Mouse (Mus musculus) hindbrain, embryonic 16.5 days (tissue): Measurements from ENCODE around the gene Snx7. TPM values are rescaled to one million over a fixed set of nuclear protein-coding genes. Genes with fewer than 3 reads are reported as not detected.

Source experiments
- ATAC-seq: fragments of 200-750 bp; cut with Nextera tagmentation; 2 replicates; pipeline ENCODE4 v1.8.0; 2017; ENCODE audit warnings: moderate TSS enrichment, moderate library complexity
- H3K27ac ChIP-seq: fragments of 300-500 bp; sonication (generic); 2 replicates; pipeline ENCODE4 v1.5.1; 2014; ENCODE audit warnings: low read depth, mild to moderate bottlenecking, control low read depth, low read length, moderate library complexity
- H3K27me3 ChIP-seq: fragments of 300-500 bp; sonication (generic); replicated peaks from 2 replicates; pipeline ENCODE4 v1.6.1; 2014; ENCODE audit warnings: low read length; ENCODE audit not compliant: control insufficient read depth, insufficient read depth
- H3K36me3 ChIP-seq: fragments of 300-500 bp; sonication (generic); 2 replicates; pipeline ENCODE4 v1.6.1; 2014; ENCODE audit warnings: mild to moderate bottlenecking, low read length, moderate library complexity, mixed read lengths; ENCODE audit not compliant: control insufficient read depth, insufficient read depth
- H3K4me1 ChIP-seq: fragments of 300-500 bp; sonication (generic); 2 replicates; pipeline ENCODE4 v1.6.1; 2014; ENCODE audit warnings: low read depth, low read length; ENCODE audit not compliant: control insufficient read depth, insufficient read depth
- H3K4me2 ChIP-seq: fragments of 300-500 bp; sonication (generic); 2 replicates; pipeline ENCODE4 v1.6.1; 2014; ENCODE audit warnings: mild to moderate bottlenecking, low read length, control low read depth, moderate library complexity
- H3K4me3 ChIP-seq: fragments of 300-500 bp; sonication (generic); 2 replicates; pipeline ENCODE4 v1.5.1; 2014; ENCODE audit warnings: mild to moderate bottlenecking, low read length, control low read depth, moderate library complexity
- H3K9ac ChIP-seq: fragments of 300-500 bp; sonication (generic); 2 replicates; pipeline ENCODE4 v1.6.1; 2014; ENCODE audit warnings: low read depth, mild to moderate bottlenecking, control low read depth, low read length, moderate library complexity
- H3K9me3 ChIP-seq: fragments of 300-500 bp; sonication (generic); 2 replicates; pipeline ENCODE4 v1.6.1; 2014; ENCODE audit warnings: mild to moderate bottlenecking, low read length, moderate library complexity; ENCODE audit not compliant: control insufficient read depth
- WGBS: fragments of 180-500 bp; shearing (Covaris S2); extraction: QIAGEN DNeasy Blood & Tissue Kit; methylation state at CpG from one replicate; pipeline ENCODE4 v1.1.7; 2014; 5-methylcytosine and 5-hydroxymethylcytosine counted together
- microRNA-seq: library from miRNA; unstranded; fragments of <30 nt; microRNA quantifications from one replicate; pipeline ENCODE4, GENCODE M21; 2017
- polyA plus RNA-seq: library from polyadenylated mRNA; unstranded; fragments of >200 nt; fragmentation: Nextera tagmentation; extraction: Ambion mirVana; gene quantifications from 2 replicates; pipeline ENCODE4 v1.2.1, GENCODE M21; 2015

Snx7 gene
- polyA plus RNA-seq, 1 experiment from 2014 or later, result 11.4 TPM

DNA sequence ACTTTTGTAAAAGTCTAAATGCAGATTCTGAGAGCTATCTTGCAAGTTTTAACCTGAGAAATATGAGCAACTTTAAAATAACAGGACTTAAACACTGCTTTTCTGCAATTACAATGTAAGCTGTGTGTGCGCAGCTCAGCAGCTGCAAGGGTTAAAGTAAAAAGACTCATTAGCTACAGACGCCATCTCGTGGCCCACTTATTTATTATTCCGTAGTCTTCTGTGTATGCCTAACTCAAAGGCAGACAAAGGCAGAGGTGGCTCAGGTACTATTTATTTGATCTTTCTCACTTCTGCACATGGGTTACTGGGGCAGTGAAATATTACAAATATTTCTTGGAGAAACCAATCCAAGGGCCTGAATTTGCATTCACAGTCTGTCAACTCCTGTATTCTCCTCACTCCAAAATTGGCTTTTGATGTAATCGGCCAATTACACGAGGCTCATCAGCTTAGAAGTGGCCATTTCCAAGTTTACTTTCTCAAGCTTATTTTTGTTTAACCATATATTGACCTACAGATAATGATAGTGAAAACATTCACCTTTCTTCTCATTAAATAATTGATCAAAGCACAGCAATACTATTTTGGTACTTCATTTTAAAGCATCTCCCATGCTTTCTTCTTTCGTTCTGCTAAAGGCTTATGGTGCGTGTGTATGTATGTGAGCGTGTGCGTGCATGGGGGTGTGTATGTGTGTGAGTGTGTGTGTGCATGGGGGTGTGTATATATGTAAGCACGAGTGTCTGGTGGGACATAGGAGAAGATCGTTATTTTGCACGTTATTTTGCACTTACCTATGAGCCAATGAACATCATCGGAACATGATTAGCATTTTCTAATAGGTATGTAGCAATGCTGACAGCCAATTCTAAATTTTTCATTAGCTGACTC is 79.7 kb downstream of the Snx7 start:
- Histone ChIP-seq H3K9me3 (no peaks in the 10 kb centered on the region), H3K9ac (no peak overlapping the region; the same call in 1 of the 2 replicates), H3K4me1 (no peaks in the 10 kb centered on the region), H3K4me2 (no peak overlapping the region), H3K36me3 (no peaks in the 10 kb centered on the region), H3K27ac (no peak overlapping the region), H3K27me3 (no peaks in the 10 kb centered on the region), H3K4me3 (no peak overlapping the region)
- ATAC-seq, result peak; percentile 92
- 60% methylated on average over 14 of the region's 14 CpGs for WGBS

GRCm38 (mm10) chr3:117787247-117787646 is 81.5 kb downstream of the Snx7 start:
- 62% methylated on average over 6 of the region's 6 CpGs for WGBS
- no peak overlapping the region for H3K4me2 ChIP-seq
- no peak overlapping the region for H3K4me3 ChIP-seq
- H3K9me3 ChIP-seq, result no peaks in the 10 kb centered on the region
- no peaks in the 10 kb centered on the region for H3K27me3 ChIP-seq
- no peaks in the 10 kb centered on the region for H3K4me1 ChIP-seq
- H3K27ac ChIP-seq, result no peak overlapping the region
- no peaks in the 10 kb centered on the region for H3K36me3 ChIP-seq
- no peak overlapping the region for H3K9ac ChIP-seq
- ATAC-seq, result no peak

DNA sequence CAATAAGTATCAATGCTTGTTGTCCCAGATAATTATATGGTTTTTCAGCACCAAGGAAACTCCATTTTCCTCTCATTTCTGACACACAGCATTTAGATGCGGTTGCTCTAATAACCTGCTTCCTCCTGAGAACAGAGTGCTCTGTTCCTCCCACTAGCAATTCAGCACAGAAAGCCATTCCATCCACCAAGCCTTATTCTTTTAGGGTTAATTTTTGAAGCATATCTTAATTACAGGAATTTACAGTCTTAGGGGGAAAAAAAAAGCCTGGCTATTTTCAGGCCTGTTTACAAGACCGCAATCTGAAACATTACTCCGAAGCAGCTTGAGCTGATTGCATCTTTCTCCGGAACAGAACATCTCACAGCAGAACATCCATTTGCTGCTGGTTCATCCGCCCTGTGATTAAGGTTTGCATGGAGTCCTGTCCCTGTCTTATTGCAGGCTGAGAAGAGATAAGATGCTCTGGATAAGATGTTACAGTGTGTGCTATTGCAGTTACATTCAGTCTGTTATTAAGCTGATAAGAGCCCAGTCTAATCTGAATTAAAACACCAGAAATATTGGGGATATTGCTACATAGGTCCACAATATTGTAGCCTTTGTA is 116.5 kb downstream of the Snx7 start:
- Histone ChIP-seq H3K9me3 (no peaks in the 10 kb centered on the region), H3K4me3 (no peak overlapping the region), H3K4me2 (no peak overlapping the region), H3K27me3 (no peaks in the 10 kb centered on the region), H3K9ac (no peak overlapping the region), H3K27ac (no peak overlapping the region), H3K4me1 (no peaks in the 10 kb centered on the region), H3K36me3 (no peaks in the 10 kb centered on the region)
- WGBS, result 78% methylated on average over 5 of the region's 5 CpGs
- ATAC-seq, result 0 out of 2 replicates have a peak, but pooled peaks have one; percentile 34

- 65% methylated on average over 2 of the region's 2 CpGs for WGBS
- no peak for ATAC-seq
Observed at GRCm38 (mm10) chr3:117751665-117752064, 117.1 kb downstream of the Snx7 start.

DNA sequence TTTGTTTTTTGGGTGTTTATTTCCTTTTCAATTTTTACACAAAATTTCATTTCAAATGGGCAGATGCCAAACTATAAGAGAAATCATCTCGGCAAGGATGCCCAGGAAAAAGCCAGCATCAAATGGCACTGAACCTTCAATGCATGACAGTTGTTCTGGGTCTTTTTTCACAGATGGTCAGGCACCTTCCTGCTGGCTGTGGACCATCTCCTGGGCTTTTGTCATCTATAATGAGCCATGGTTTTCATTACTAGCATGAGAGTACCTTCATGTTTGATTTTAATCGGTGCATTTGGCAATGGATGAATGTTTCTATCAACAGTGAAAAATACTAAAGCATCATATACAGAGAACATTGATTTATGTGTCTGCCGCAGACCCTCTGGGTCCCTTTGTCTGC is 119.5 kb downstream of the Snx7 start:
- no peaks in the 10 kb centered on the region for H3K36me3 ChIP-seq
- no peak overlapping the region for H3K4me2 ChIP-seq
- H3K9me3 ChIP-seq, result no peaks in the 10 kb centered on the region
- WGBS, result 77% methylated on average over 3 of the region's 3 CpGs
- no peak overlapping the region for H3K4me3 ChIP-seq
- ATAC-seq, result no peak
- H3K4me1 ChIP-seq, result no peaks in the 10 kb centered on the region
- no peak overlapping the region for H3K9ac ChIP-seq
- H3K27ac ChIP-seq, result no peak overlapping the region
- no peaks in the 10 kb centered on the region for H3K27me3 ChIP-seq

More at GRCm38 (mm10) chr3:117751665-117752064, 117.1 kb downstream of the Snx7 start:
- H3K27me3 ChIP-seq, result no peaks in the 10 kb centered on the region
- H3K36me3 ChIP-seq, result no peaks in the 10 kb centered on the region
- H3K27ac ChIP-seq, result no peak overlapping the region
- no peaks in the 10 kb centered on the region for H3K4me1 ChIP-seq
- H3K9me3 ChIP-seq, result no peaks in the 10 kb centered on the region
- no peak overlapping the region for H3K4me3 ChIP-seq
- H3K9ac ChIP-seq, result no peak overlapping the region
- no peak overlapping the region for H3K4me2 ChIP-seq

DNA sequence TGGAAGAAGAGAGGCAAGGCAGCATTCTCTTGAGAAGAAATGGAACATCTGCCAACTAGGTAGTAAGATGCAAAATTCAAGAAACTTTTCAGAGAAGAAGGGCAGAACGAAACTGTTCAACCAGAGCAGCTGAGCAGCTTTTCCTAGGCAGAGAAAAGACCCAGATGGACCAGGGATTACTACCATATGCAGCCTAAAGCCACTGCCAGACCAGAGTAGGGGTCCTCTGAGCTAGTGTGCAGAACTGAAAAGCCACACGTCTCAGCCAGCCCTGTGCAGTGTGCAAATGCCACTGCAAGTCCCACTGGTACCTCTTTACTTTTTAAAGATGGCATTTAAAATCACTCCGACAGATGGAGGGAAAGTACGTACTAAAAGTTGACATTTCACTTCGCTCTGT is 129.0 kb downstream of the Snx7 start:
- H3K4me2 ChIP-seq, result no peak overlapping the region
- WGBS, result 68% methylated on average over 5 of the region's 5 CpGs
- no peaks in the 10 kb centered on the region for H3K4me1 ChIP-seq
- ATAC-seq, result peak; percentile 78
- no peaks in the 10 kb centered on the region for H3K9me3 ChIP-seq
- no peak overlapping the region for H3K9ac ChIP-seq
- no peaks in the 10 kb centered on the region for H3K27me3 ChIP-seq
- no peaks in the 10 kb centered on the region for H3K36me3 ChIP-seq
- no peak overlapping the region for H3K4me3 ChIP-seq
- no peak overlapping the region for H3K27ac ChIP-seq

GRCm38 (mm10) chr3:117732661-117733060 is 136.1 kb downstream of the Snx7 start:
- peaks cover 5% of the 10 kb centered on the region; the same call in 1 of the 2 replicates for H3K4me1 ChIP-seq
- no peak for ATAC-seq
- no peak overlapping the region for H3K27ac ChIP-seq
- H3K36me3 ChIP-seq, result no peaks in the 10 kb centered on the region
- no peaks in the 10 kb centered on the region for H3K9me3 ChIP-seq
- no peaks in the 10 kb centered on the region for H3K27me3 ChIP-seq
- WGBS, result 52% methylated on average over 4 of the region's 4 CpGs
- no peak overlapping the region for H3K4me3 ChIP-seq
- no peak overlapping the region for H3K9ac ChIP-seq
- H3K4me2 ChIP-seq, result no peak overlapping the region

Small RNA genes within 50 kb of the gene (microRNA-seq; reads per million reads assigned to microRNA genes)
- gene Gm24811, result not detected
